10 mouse cellular contexts compared by ENCODE assay signal in the genomic region with DNA sequence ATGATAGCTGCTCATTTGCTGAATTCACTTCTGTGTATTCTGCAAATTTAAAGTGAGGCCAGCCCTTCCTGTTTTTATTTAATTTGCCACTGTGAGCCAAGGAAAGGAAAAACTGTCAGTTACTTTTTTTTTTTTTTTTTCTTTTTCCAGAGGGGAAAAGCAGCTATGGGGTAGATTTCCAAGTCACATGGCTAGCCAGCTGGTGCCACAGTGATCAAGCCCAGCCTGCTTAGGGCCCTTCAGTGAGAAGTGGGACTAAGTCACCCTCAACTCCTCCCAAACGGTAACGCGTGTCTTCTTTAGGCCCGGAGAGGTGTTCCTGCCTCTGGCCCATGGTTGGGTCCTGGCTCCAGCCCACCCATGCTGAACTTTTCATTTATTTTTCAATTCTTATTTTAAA.
DNase-seq lines count a peak whose midpoint lies in the region; ATAC-seq and TF ChIP-seq lines count a peak whose summit lies in the region.
"Had no signal": no experiment of that assay in that cellular context is flagged by ENCODE, and none has a peak within 500 bp of the region (broad histone marks: within the 10 kb centered on the region; RNA-seq: fewer than 3 reads in every experiment).

No protein-coding gene starts in this region.

- H3K4me2 ChIP-seq in forebrain, embryonic 14.5 days (ENCODE audit: low read length): no peak overlapping the region
- H3K4me2 ChIP-seq in midbrain, embryonic 14.5 days (ENCODE audit: low read length): no peak overlapping the region
- no peak overlapping the region for H3K4me2 ChIP-seq in intestine, embryonic 15.5 days (replicated peaks)
- H3K4me2 ChIP-seq: midbrain, embryonic 12.5 days; neural tube, embryonic 12.5 days had no signal

- peak overlapping the region; percentile 24 for H3K27ac ChIP-seq in left cerebral cortex, adult 2 months
- no peak overlapping the region for H3K27ac ChIP-seq in forebrain, embryonic 14.5 days (ENCODE audit: low read depth, low read length)
- no peak overlapping the region for H3K27ac ChIP-seq in midbrain, embryonic 14.5 days (replicated peaks; ENCODE audit: low read depth, low read length)
- no peak overlapping the region for H3K27ac ChIP-seq in intestine, embryonic 15.5 days
- H3K27ac ChIP-seq: midbrain, embryonic 12.5 days; neural tube, embryonic 12.5 days had no signal

- no peak for TF ChIP-seq CTCF in left cerebral cortex, adult 2 months (IDR thresholded peaks at IDR 0.05)

- H3K9me3 ChIP-seq in forebrain, embryonic 14.5 days (replicated peaks; ENCODE audit: control insufficient read depth, low read length): no peaks in the 10 kb centered on the region
- H3K9me3 ChIP-seq in midbrain, embryonic 14.5 days (ENCODE audit: control insufficient read depth, low read length): no peaks in the 10 kb centered on the region
- H3K9me3 ChIP-seq in intestine, embryonic 15.5 days: no peaks in the 10 kb centered on the region
- H3K9me3 ChIP-seq: midbrain, embryonic 12.5 days; neural tube, embryonic 12.5 days had no signal

- no peaks in the 10 kb centered on the region for H3K36me3 ChIP-seq in forebrain, embryonic 14.5 days (ENCODE audit: control insufficient read depth, insufficient read depth, low read length)
- H3K36me3 ChIP-seq in midbrain, embryonic 14.5 days (ENCODE audit: control insufficient read depth, insufficient read depth, low read length): no peaks in the 10 kb centered on the region
- H3K36me3 ChIP-seq in intestine, embryonic 15.5 days: no peaks in the 10 kb centered on the region
- H3K36me3 ChIP-seq: midbrain, embryonic 12.5 days; neural tube, embryonic 12.5 days had no signal

- no peak overlapping the region for H3K9ac ChIP-seq in forebrain, embryonic 14.5 days (ENCODE audit: low read length)
- H3K9ac ChIP-seq in midbrain, embryonic 14.5 days (replicated peaks; ENCODE audit: low read length): no peak overlapping the region
- H3K9ac ChIP-seq in intestine, embryonic 15.5 days: no peak overlapping the region
- H3K9ac ChIP-seq: midbrain, embryonic 12.5 days; neural tube, embryonic 12.5 days had no signal

- intact Hi-C loops in left cerebral cortex, adult 2 months (cut with DNase I): no loop called here
- intact Hi-C loops in left cerebral cortex, postnatal 14 days (cut with DNase I): no loop called here

- 85% methylated on average over 4 of the region's 4 CpGs for WGBS in forebrain, embryonic 14.5 days
- 80% methylated on average over 4 of the region's 4 CpGs for WGBS in midbrain, embryonic 14.5 days
- WGBS in intestine, embryonic 15.5 days: 76% methylated on average over 4 of the region's 4 CpGs

- H3K4me1 ChIP-seq in forebrain, embryonic 14.5 days (ENCODE audit: control insufficient read depth, insufficient read depth, low read length): no peaks in the 10 kb centered on the region
- 0 out of 2 replicates have a peak, but pooled peaks cover 3% of the 10 kb centered on the region for H3K4me1 ChIP-seq in midbrain, embryonic 14.5 days (ENCODE audit: control insufficient read depth, insufficient read depth, low read length)
- peaks cover 10% of the 10 kb centered on the region for H3K4me1 ChIP-seq in intestine, embryonic 15.5 days (replicated peaks)

- peak; percentile 61 for ATAC-seq in forebrain, embryonic 14.5 days
- ATAC-seq in midbrain, embryonic 14.5 days (ENCODE audit: low FRiP score, low TSS enrichment): no peak
- no peak for ATAC-seq in intestine, embryonic 15.5 days

- H3K27me3 ChIP-seq in forebrain, embryonic 14.5 days (replicated peaks; ENCODE audit: control insufficient read depth, insufficient read depth, low read length): no peaks in the 10 kb centered on the region
- no peaks in the 10 kb centered on the region for H3K27me3 ChIP-seq in midbrain, embryonic 14.5 days (ENCODE audit: control insufficient read depth, insufficient read depth, low read length)
- H3K27me3 ChIP-seq in intestine, embryonic 15.5 days (replicated peaks): no peaks in the 10 kb centered on the region
- H3K27me3 ChIP-seq: midbrain, embryonic 12.5 days; neural tube, embryonic 12.5 days had no signal

- no peak overlapping the region for H3K4me3 ChIP-seq in left cerebral cortex, adult 2 months
- H3K4me3 ChIP-seq in forebrain, embryonic 14.5 days (ENCODE audit: low read depth, low read length): no peak overlapping the region
- no peak overlapping the region for H3K4me3 ChIP-seq in midbrain, embryonic 14.5 days (replicated peaks; ENCODE audit: low read depth, low read length)
- no peak overlapping the region for H3K4me3 ChIP-seq in intestine, embryonic 15.5 days (replicated peaks)
- H3K4me3 ChIP-seq: midbrain, embryonic 12.5 days; neural tube, embryonic 12.5 days had no signal

- no peak for DNase-seq in left cerebral cortex, adult 2 months (ENCODE audit: extremely low spot score in 1 of 2, low spot score in 2 of 2)
- DNase-seq in left cerebral cortex, postnatal 14 days (ENCODE audit: low spot score in 2 of 2): no peak
- peak; percentile 50 for DNase-seq in forebrain, embryonic 14.5 days (ENCODE audit: low spot score)
- peak; percentile 48 for DNase-seq in kidney, postnatal 10 days
- DNase-seq in skeletal muscle tissue, adult 2 months (ENCODE audit: low read depth, low spot score): peak; percentile 42
- DNase-seq in midbrain, embryonic 14.5 days: no peak
- DNase-seq: liver had no signal

Comparison
In these comparisons a context has a peak if more than half of its experiments do, and no peak if none do; other contexts are left out.
1. DNase-seq: peak in forebrain, embryonic 14.5 days (single experiment), kidney, postnatal 10 days (single experiment) and skeletal muscle tissue, adult 2 months (single experiment); none in left cerebral cortex, adult 2 months (0 of 2), left cerebral cortex, postnatal 14 days (0 of 2) and midbrain, embryonic 14.5 days (single experiment).